Mouse (Mus musculus): Measurements from ENCODE around the gene Smo.
"Not testable (repeated sequence)": the region's sequence is repeated elsewhere in the genome, so short reads cannot be mapped to it uniquely, and the experiment has no call there.

The Smo gene

GRCm38 (mm10) chr6:29728035-29728434 lies 7.3 kb upstream of the Smo start:
- no peak for DNase-seq (ENCODE audit: low spot score)

DNA sequence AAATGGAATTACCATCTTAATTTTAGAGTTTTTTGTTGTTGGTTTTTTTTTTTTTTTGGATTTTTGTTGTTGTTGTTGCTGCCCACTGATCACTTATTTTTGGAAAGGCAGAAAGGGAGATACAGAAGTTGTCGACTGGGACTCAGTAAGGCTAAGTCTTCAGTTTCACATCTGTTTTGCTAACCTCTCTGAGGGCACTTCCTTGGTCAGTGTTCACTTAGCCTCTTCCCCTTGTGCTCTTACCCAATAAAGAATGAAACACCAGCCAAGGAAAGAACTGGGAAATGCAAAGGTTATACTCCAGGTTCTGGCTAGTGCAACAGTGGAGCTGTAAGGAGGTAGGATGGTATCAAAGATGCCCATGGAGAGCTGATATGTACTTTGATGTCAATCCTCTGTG lies 5.8 kb upstream of the Smo start:
- DNase-seq (ENCODE audit: low spot score): no peak

- peak; percentile 67 for DNase-seq (ENCODE audit: low spot score)
These were observed 567 bp downstream of the Smo start for GRCm38 (mm10) chr6:29735689-29736451.

- no peak for DNase-seq (ENCODE audit: low spot score)
These were observed 1.5 kb downstream of the Smo start for GRCm38 (mm10) chr6:29736610-29737458.

- no peak for DNase-seq (ENCODE audit: low spot score)
These were observed 16.3 kb downstream of the Smo start for GRCm38 (mm10) chr6:29751466-29752152.

- no peak for DNase-seq (ENCODE audit: low spot score)
These were observed 18.0 kb downstream of the Smo start for GRCm38 (mm10) chr6:29753336-29753735.

DNA sequence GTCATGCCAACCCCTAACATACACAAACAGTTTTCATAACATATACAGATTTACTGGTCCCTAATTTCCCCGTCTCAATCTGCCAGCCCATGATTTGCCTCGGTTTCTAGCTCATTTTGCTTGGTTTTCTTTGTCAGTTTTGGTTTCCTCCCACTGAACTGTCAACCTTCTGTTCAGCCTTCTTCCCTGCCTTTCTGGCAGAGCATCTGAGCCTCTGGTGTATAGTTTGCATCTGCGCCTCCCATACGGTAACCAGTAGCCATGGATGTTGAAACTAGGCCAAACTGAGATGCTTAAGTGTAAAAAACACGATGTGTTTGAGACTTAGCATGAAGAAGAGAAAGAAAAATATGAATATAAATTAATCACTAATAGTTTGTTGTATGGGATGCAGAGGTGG lies 20.7 kb downstream of the Smo start:
- no peak for DNase-seq (ENCODE audit: low spot score)

GRCm38 (mm10) chr6:29756476-29756875 lies 21.2 kb downstream of the Smo start:
- DNase-seq (ENCODE audit: low spot score): no peak

DNA sequence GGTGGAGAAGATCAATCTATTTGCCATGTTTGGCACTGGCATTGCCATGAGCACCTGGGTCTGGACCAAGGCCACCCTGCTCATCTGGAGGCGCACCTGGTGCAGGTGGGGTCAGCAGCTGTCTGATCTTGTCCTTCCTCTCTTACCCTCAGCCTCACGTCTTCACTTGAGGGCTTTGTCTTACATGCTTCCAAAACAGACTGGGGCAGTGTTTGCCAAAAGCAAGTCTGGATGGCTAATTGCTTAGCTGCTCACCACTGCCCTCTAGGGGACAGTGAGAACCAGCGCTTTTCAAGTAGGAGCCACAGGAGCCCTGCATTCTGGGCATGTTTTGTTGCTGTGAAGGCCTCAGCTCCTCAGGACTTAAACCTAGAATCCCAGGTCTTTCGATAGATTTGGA lies 23.1 kb downstream of the Smo start:
- peak; percentile 90 for DNase-seq (ENCODE audit: low spot score)

GRCm38 (mm10) chr6:29759012-29759679 lies 23.8 kb downstream of the Smo start:
- DNase-seq (ENCODE audit: low spot score): no peak

GRCm38 (mm10) chr6:29760397-29760796 lies 25.1 kb downstream of the Smo start:
- not testable (repeated sequence) for DNase-seq (ENCODE audit: low spot score)

DNA sequence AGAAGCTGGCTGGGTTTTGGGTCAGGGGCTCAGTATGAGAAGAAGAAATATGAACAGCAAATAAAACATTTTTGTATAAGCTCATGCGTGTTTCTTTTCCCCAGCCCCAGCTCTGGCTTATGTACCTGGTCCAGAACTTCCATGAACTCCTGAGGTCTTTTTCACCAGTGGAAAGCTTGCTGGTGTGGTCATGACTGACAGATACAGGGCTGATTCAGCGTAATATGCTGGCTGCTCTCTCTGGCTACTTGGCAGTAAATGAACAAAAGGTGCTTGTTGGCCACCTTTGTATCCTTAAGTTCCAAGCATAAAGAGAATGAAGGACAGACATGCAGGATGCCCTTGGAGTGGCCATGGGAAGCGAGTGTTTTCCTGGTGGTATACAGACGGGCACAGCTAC lies 26.0 kb downstream of the Smo start:
- DNase-seq (ENCODE audit: low spot score): no peak

DNA sequence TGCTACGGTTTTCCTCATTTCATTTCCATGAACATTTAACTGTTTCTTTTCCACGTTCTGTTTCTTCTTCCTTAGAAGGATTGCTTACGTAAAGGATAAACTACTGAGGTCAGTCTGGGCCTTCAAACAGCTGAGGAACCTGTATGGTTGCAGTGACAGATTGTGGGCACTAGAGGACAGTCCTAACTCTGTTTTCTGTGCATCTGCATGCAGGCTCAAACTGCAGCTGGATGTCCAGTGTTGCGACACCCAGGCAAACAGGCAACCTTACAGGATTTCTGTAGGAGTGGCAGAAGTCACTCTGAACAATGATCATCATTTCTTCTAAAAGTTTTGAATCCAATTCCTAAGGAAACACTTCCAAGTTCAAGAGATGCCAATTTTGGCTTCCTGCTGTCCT lies 27.2 kb downstream of the Smo start:
- DNase-seq (ENCODE audit: low spot score): peak; percentile 65

- no peak for DNase-seq (ENCODE audit: low spot score)
These were observed 31.6 kb downstream of the Smo start for GRCm38 (mm10) chr6:29766874-29767273.

GRCm38 (mm10) chr6:29767813-29768660 lies 32.7 kb downstream of the Smo start, which contains the start of gene Ahcyl2:
Ahcyl2 (plus strand) TSS chr6:29768011.
- DNase-seq (ENCODE audit: low spot score): peak; percentile 93

- DNase-seq (ENCODE audit: low spot score): peak; percentile 61
These were observed 33.6 kb downstream of the Smo start for GRCm38 (mm10) chr6:29768791-29769441.

DNA sequence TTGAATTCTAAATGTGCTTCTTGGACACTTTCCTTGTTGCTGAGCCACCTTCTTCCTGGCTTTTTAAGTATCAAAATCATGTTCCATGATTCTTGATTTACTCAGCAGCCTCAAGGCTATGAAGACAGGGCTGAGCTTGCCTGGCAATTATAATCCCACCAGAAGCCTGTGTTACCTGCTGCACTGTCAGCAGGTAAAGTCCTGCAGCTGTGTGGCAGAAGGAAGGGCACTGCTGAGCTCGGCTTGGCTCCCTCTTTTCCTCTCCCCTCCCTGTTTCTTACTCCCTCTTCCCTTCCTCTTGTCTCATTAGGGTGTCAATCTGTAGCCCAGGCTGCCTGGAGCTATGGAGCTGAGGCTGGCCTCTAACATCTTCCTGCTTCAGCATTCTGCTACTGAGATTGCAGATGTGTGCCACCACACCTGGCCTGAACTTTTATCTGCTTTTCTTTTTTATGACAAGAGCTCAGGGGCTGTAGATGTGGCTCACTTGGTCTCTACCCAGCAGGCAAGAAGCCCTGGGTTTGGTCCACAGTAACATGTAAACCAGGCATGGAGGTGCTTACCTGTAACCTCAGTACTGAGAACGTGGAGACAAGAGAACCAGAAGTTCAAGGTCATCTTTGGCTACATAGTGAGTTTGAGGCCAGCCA lies 35.5 kb downstream of the Smo start:
- peak; percentile 4 for DNase-seq (ENCODE audit: low spot score)

GRCm38 (mm10) chr6:29772236-29772635 lies 36.9 kb downstream of the Smo start:
- DNase-seq (ENCODE audit: low spot score): no peak

GRCm38 (mm10) chr6:29774161-29774560 lies 38.9 kb downstream of the Smo start:
- no peak for DNase-seq (ENCODE audit: low spot score)

- DNase-seq (ENCODE audit: low spot score): no peak
These were observed 40.3 kb downstream of the Smo start for GRCm38 (mm10) chr6:29775609-29776008.
